Mouse (Mus musculus) thymus, postnatal 25 days (tissue): ENCODE data around the gene Cstf1.
A peak's percentile ranks its signal among the peaks of the same experiment; 100 is the strongest.

Source experiments
- DNase-seq: peaks from one replicate; pipeline ENCODE4 v3.0.0; 2022

Gene Cstf1

GRCm38 (mm10) chr2:172370411-172371223 is at the start of gene Cstf1, which contains the start of gene Aurka:
TSS of gene Cstf1 (plus strand) at chr2:172370681.
TSS of gene Aurka (minus strand) at chr2:172370535.
- peak; percentile 94 for DNase-seq

GRCm38 (mm10) chr2:172320878-172321277 is 49.6 kb upstream of the Cstf1 start:
- DNase-seq: peak; percentile 44

GRCm38 (mm10) chr2:172328248-172328647 is 42.2 kb upstream of the Cstf1 start:
- no peak for DNase-seq

- peak; percentile 12 for DNase-seq
Observed at GRCm38 (mm10) chr2:172329179-172329578, 41.3 kb upstream of the Cstf1 start.

GRCm38 (mm10) chr2:172338206-172338942 is 32.1 kb upstream of the Cstf1 start:
- no peak for DNase-seq

DNA sequence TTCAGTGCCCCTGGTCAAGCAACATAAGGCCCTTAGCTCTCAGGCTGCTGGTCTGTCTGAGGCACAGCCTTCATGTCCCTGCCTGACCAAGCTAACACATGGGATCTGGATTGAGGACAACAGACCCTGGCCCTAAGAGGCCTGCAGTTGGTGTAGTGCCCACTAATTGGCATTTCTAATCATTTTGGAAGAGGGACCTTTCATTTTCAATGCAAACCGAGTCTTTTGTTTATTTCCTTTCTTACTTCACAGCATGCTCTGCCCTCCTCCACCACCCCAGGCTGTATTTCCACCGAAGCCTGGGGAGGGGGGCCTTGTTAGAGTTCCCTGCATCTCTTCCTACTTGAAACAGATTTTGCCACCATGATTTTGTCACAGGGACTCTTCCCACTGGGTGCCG is 29.5 kb upstream of the Cstf1 start:
- no peak for DNase-seq

DNA sequence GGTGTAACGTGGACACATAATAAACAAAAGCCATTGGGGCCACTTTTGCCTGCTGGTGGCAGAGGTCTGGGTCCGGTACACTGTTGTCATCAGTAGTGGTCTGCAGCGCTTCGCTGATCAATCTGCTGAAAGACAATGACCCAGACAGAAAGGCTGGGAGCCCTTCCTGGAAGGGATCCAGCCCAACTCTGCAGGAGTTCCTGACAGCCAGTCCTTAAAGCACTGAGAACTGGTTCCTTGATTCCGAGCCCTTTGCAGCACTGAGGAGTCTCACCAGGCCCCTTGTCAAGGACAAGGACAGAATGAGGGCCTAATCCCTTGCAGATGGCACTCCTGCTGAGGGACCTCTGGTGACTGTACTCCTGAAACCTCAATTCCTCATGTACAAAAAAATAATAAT is 28.9 kb upstream of the Cstf1 start:
- no peak for DNase-seq

DNA sequence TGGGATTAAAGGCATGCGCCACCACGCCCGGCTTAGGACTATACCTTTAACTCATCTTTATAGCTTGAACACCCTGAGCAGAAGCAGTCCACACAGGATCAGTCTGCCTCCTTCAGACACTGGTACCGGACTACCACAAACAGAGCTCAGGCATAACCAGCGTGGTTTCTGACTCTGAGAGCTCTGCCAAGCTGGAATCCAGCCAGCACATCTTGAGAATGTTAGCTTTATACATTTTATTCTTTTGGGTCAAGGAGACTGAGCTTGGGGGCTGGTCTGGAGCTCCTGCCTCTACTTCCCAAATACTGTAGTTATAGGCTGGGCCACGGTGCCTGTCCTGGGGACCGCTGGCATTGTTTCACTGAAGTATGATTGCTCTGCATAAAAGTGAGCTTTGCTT is 26.7 kb upstream of the Cstf1 start:
- DNase-seq: no peak

- no peak for DNase-seq
Observed at GRCm38 (mm10) chr2:172344669-172345068, 25.8 kb upstream of the Cstf1 start.

- peak; percentile 93 for DNase-seq
Observed at GRCm38 (mm10) chr2:172345258-172345738, 25.2 kb upstream of the Cstf1 start, which contains the start of gene Fam210b. TSS of gene Fam210b (plus strand) at chr2:172345565.

- DNase-seq: no peak
Observed at GRCm38 (mm10) chr2:172346034-172346929, 24.2 kb upstream of the Cstf1 start.

- DNase-seq: no peak
Observed at GRCm38 (mm10) chr2:172346933-172347611, 23.4 kb upstream of the Cstf1 start.

DNA sequence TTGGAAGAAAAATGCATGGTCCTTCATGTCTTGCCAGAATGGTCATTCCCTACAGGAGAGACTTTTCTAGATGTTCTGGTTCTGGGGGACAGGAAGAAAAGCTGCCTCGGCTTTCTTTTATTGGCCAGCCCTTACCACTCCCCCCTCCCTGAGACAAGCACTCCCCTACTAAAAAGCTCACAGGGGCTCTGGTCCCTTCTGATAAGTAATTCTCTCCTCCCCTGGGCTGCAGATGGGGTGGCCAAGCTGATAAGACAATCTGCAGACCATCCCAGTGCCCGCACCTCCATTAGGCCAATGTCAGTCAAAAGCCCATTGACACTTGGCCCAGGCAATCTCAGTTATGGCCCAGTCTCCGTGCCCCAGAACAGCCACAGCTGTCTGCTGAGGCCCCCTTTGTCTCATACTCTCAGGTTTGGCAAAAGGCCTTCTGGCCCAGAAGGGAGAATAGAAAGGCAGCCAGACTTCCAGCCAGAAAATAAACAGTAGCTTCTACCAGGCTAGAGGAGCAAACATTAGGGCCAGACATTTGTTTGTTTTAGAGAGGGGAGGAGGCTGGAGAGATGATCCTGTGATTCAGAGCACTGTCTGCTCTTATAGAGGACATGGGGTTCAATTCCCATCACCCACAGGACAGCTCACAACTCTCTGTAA is 22.1 kb upstream of the Cstf1 start:
- no peak for DNase-seq

- no peak for DNase-seq
Observed at GRCm38 (mm10) chr2:172349776-172350175, 20.7 kb upstream of the Cstf1 start.

- DNase-seq: no peak
Observed at GRCm38 (mm10) chr2:172350773-172351172, 19.7 kb upstream of the Cstf1 start.

DNA sequence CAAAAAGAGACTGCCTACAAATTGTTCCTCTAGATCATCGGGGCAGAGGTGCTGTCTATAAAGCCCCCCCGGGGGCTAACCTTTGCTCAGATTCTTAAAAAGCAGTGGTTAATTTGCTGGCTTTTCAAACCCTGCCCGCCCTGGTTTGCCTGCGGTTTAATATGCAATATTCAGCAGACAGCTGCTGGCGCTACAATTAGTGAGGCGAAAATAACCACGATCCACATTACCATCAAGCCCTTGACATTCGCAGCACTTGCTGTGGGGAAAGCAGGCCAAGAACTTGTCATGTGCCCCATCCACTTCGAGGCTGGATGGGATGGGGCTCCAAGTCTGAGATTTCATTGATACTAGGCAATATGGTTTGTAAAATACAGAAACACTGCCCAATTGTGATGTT is 17.3 kb upstream of the Cstf1 start:
- DNase-seq: no peak

DNA sequence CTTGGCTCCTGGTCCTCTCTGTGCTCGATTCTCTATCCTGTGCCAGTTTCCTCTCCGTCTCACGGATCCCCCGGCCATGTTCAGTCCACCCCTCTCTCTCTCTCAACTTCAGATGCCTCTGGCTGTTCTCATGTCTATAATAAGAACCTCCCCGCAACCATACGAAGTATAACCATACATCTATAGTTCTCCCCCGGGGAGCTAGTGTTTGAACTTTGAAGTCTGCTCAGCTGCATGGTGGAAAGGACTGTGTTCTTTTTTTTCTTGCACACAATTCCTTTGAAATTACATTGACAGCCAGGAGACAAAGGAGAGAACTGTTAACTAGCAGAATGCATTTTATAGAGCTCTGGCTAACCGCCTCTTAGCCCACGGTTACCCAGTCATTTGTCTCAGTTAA is 15.7 kb upstream of the Cstf1 start:
- DNase-seq: no peak

- no peak for DNase-seq
Observed at GRCm38 (mm10) chr2:172355833-172356232, 14.6 kb upstream of the Cstf1 start.

GRCm38 (mm10) chr2:172363176-172363575 is 7.3 kb upstream of the Cstf1 start:
- DNase-seq: no peak

DNA sequence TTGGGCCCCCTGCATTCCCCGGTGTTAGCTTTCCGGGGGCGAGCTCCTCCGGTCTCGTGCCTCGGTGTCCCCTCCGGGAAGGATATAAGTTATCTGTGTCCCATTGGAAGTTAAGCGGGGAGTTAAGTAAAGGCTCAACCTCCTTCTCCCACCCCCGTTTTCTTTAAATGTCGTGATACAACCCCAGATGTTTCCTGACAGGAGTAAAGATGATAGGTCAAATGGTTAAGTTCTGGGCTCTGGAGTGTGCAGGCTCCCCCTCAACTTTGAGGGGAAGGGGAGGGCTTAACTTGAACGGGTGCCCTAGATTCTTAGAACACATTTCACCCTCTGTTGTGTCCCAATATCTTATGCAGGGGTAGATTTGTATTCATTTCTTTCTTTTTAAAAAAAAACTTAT is 777 bp downstream of the Cstf1 start:
- DNase-seq: no peak

DNA sequence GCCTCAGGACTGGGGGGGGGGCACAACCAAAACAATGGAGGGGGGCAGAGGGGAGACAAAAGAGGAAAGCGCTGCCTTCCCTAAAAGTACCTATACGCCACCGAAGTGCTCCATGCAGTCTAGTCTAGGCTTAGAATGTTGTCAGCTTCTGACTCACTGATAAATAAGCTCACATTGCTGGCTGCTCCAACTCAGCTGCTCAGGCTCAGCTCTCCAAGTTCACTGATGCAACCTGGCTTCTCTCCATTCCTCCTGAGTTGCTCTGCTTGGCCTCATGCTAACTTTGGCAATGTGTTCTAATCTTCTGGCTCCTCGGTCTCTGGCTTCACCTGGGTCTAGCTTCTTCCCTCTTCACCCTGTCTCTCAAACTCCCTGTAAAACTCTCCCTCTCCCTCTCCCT is 6.1 kb downstream of the Cstf1 start:
- DNase-seq: no peak
